Mouse (Mus musculus): ENCODE results near the gene Olfr1134.

DNA sequence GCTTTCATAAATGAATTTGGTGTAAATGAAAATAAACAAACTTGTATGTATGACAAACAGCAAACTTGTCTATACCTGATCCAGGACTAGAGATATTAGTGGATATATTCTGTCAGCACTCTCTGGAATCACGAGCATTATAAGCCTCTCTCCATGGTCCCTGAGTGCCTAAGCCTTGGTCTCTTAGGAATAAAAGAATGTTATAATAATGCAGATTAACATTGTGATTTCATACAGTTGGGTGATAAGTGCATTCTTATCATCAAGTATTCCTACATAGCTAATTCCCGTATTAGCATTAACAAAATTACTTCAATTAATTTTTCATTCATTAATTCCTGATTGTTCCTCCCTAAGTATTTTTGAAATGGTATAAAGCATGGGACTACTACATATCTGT is at the start of gene Olfr1134:
- TF ChIP-seq POLR2A (IDR thresholded peaks at IDR 0.05; ENCODE audit: borderline replicate concordance, control insufficient read depth, low read depth, low read length) (no peak), CTCF (IDR thresholded peaks at IDR 0.05; ENCODE audit: control insufficient read depth, insufficient read depth, low read length) (no peak)
